Mouse (Mus musculus) hindbrain, embryonic 13.5 days (tissue): ENCODE measurements around the gene Spc24. TPM values are rescaled to one million over a fixed set of nuclear protein-coding genes. Genes with fewer than 3 reads are reported as not detected.
"Not testable (repeated sequence)": the region's sequence is repeated elsewhere in the genome, so short reads cannot be mapped to it uniquely, and the experiment has no call there.

Source experiments
- ATAC-seq: fragments of 200-750 bp; cut with Nextera tagmentation; 2 replicates; pipeline ENCODE4 v1.8.0; 2017; ENCODE audit warnings: moderate TSS enrichment; ENCODE audit not compliant: low FRiP score
- H3K27ac ChIP-seq: fragments of 300-500 bp; sonication (generic); 2 replicates; pipeline ENCODE4 v1.5.1; 2015; ENCODE audit warnings: inconsistent platforms, mild to moderate bottlenecking, moderate library complexity
- H3K27me3 ChIP-seq: fragments of 300-500 bp; sonication (generic); 2 replicates; pipeline ENCODE4 v1.6.1; 2015; ENCODE audit warnings: mild to moderate bottlenecking, inconsistent platforms
- H3K36me3 ChIP-seq: fragments of 300-500 bp; sonication (generic); 2 replicates; pipeline ENCODE4 v1.6.1; 2015; ENCODE audit warnings: mild to moderate bottlenecking, inconsistent platforms
- H3K4me1 ChIP-seq: fragments of 300-500 bp; sonication (generic); replicated peaks from 2 replicates; pipeline ENCODE4 v1.6.1; 2015; ENCODE audit warnings: inconsistent platforms
- H3K4me2 ChIP-seq: fragments of 300-500 bp; sonication (generic); 2 replicates; pipeline ENCODE4 v1.6.1; 2015; ENCODE audit warnings: inconsistent platforms, mild to moderate bottlenecking, moderate library complexity
- H3K4me3 ChIP-seq: fragments of 300-500 bp; sonication (generic); 2 replicates; pipeline ENCODE4 v1.5.1; 2015; ENCODE audit warnings: mild to moderate bottlenecking, inconsistent platforms
- H3K9ac ChIP-seq: fragments of 300-500 bp; sonication (generic); 2 replicates; pipeline ENCODE4 v1.6.1; 2015; ENCODE audit warnings: mild to moderate bottlenecking, inconsistent platforms
- H3K9me3 ChIP-seq: fragments of 300-500 bp; sonication (generic); 2 replicates; pipeline ENCODE4 v1.6.1; 2016; ENCODE audit warnings: inconsistent platforms
- whole genome bisulfite sequencing: fragments of 180-500 bp; shearing (Covaris S2); methylation state at CpG from one replicate; pipeline ENCODE4 v1.1.7; 2015; 5-methylcytosine and 5-hydroxymethylcytosine counted together
- polyA plus RNA-seq: library from polyadenylated mRNA; unstranded; fragments of >200 nt; fragmentation: Nextera tagmentation; extraction: Ambion mirVana; gene quantifications from 2 replicates; pipeline ENCODE4 v1.2.1, GENCODE M21; 2015

Gene Spc24
- polyA plus RNA-seq, 1 experiment from 2014 or later, result 22.0 TPM

DNA sequence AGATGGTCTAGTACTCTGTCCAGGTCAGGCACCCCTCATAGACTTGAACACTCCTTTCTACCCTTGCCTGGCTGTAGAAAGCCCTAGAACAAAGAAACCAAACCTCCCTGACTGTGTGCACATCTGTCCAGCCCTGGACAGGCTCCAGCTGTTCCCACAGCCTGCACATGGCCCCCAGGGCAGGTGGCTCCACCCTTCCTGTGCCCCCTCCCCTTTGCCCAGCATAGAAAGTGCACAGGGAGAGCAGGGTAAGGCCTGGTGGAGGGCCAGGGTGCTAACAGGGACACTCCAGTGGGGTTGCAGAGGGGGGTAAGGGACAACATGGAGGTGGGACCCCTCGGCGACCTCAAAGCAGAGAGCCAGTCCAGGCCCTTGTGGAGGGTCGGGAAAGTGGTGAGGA is 36.2 kb upstream of the Spc24 start:
- Histone ChIP-seq H3K4me1 (peaks cover 47% of the 10 kb centered on the region), H3K4me3 (no peak overlapping the region), H3K36me3 (no peaks in the 10 kb centered on the region), H3K27me3 (peaks cover 9% of the 10 kb centered on the region; the same call in 1 of the 2 replicates), H3K9me3 (no peaks in the 10 kb centered on the region), H3K27ac (peak overlapping the region; percentile 35; the same call in 1 of the 2 replicates), H3K4me2 (peak overlapping the region; percentile 8; the same call in 1 of the 2 replicates), H3K9ac (peak overlapping the region; percentile 43; the same call in 1 of the 2 replicates)
- no peak for ATAC-seq
- WGBS, result 78% methylated on average over 3 of the region's 3 CpGs

DNA sequence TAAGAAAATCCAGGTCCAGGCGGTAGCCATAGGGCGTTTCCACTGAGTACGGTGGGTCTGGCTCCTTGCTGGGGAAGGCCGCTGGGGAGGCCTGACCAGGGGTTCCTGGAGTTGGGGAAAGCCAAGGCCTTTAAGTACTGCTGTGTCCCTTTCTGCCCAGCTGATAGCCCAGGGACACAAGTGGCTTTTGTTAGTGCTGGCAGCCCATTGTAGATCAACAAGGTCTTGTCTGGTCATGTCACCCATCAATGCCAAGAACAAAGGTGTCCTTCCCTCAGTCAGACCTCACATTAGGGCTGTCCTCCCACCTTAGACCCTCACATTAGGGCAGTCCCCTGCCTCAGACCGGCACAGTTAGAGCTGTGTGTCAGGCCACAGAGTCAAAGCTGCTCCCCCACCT is 35.5 kb upstream of the Spc24 start:
- Histone ChIP-seq H3K4me3 (no peak overlapping the region), H3K9ac (no peak overlapping the region), H3K27me3 (peaks cover 9% of the 10 kb centered on the region; the same call in 1 of the 2 replicates), H3K9me3 (no peaks in the 10 kb centered on the region), H3K27ac (no peak overlapping the region), H3K4me1 (peaks cover 47% of the 10 kb centered on the region), H3K36me3 (no peaks in the 10 kb centered on the region), H3K4me2 (no peak overlapping the region)
- WGBS, result 73% methylated on average over 5 of the region's 5 CpGs
- ATAC-seq, result no peak

DNA sequence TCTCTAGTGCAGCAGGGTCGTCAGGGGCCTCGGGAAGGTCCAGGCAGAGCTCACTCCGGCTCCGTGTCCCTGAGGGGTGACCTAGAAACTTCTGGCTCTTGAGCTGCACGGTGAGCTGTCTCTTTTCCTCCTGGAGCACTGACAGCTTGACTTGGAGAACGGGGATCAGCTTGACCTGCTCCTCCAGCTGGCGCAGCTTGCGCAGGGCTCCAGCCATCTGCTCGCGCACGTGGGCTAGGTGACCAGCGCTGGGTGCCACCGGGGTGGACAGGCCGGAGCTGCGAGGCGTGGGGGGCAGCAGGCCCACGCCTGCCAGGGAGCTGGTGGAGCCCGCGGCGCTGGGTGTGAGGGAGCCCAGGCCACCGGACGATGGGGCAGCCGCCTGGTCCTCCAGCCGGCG is 34.8 kb upstream of the Spc24 start:
- no peak for ATAC-seq
- Histone ChIP-seq H3K4me3 (no peak overlapping the region), H3K27ac (no peak overlapping the region), H3K9me3 (no peaks in the 10 kb centered on the region), H3K4me1 (peaks cover 47% of the 10 kb centered on the region), H3K4me2 (no peak overlapping the region), H3K36me3 (no peaks in the 10 kb centered on the region), H3K9ac (no peak overlapping the region), H3K27me3 (peaks cover 9% of the 10 kb centered on the region; the same call in 1 of the 2 replicates)
- WGBS, result 96% methylated on average over 25 of the region's 25 CpGs

DNA sequence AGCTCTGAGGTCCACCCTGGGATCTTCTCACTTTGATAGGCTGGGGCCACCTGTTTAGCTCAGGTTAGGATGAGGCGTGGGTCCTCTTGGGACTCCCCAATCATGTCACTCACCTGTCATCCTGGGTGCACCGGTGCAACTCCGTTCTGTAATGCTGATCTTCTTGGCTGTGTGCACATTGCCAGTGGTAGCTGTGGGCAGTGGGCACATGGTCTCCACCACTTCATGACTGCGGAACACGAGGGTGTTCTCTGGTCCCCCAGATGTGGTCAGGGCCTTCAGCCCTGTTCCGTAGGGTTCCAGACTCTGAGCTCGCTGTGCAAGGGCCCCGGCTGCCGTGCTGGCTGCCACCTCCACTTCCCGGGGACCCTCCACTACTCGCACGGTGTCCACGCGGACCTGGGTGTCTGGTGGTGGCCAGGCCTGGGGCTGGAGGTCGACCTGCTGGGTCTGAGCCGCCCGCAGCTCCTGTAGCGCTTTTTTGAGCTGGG is 34.3 kb upstream of the Spc24 start:
- H3K9ac ChIP-seq, result no peak overlapping the region
- H3K27ac ChIP-seq, result no peak overlapping the region
- no peaks in the 10 kb centered on the region for H3K9me3 ChIP-seq
- ATAC-seq, result no peak
- no peak overlapping the region for H3K4me2 ChIP-seq
- H3K36me3 ChIP-seq, result no peaks in the 10 kb centered on the region
- H3K4me1 ChIP-seq, result peaks cover 47% of the 10 kb centered on the region
- peaks cover 9% of the 10 kb centered on the region; the same call in 1 of the 2 replicates for H3K27me3 ChIP-seq
- no peak overlapping the region for H3K4me3 ChIP-seq
- 96% methylated on average over 18 of the region's 18 CpGs for WGBS

DNA sequence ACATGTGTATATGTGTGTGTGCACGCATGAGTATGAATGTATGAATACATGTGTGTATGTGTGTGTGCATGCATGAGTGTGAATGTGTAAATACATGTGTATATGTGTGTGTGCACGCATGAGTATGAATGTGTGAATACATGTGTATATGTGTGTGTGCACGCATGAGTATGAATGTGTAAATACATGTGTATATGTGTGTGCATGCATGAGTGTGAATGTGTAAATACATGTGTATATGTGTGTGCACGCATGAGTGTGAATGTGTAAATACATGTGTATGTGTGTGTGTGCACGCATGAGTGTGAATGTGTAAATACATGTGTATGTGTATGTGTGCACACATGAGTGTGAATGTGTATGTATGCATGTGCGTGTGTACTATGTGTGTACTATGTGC is 33.4 kb upstream of the Spc24 start:
- not testable (repeated sequence) for H3K4me3 ChIP-seq, H3K4me2 ChIP-seq, H3K36me3 ChIP-seq, H3K9ac ChIP-seq, H3K27ac ChIP-seq, ATAC-seq, H3K9me3 ChIP-seq, H3K27me3 ChIP-seq
- WGBS, result 99% methylated on average over 6 of the region's 6 CpGs
- H3K4me1 ChIP-seq, result peaks cover 41% of the 10 kb centered on the region

DNA sequence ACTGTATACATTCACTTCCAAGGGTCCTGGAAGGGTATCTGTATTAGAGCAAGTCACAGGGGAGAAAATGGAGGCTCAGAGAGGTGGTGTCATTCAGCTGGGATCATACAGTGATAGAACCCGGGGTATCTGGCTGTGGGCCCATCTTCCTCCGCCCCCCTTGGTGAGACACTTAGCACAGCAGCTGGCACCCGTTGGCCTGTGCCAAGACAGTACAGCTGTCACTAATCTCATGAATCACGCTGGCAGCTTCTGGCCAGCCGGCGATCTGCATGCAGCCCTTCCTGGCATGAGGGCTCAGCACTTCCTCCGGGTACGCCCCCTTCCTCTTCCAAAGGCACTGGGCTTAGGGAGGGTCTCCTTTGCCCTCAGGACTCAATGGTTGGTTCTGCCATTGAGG is 32.5 kb upstream of the Spc24 start:
- H3K4me2 ChIP-seq, result 0 out of 2 replicates have a peak overlapping the region, but pooled peaks have one; percentile 21
- H3K36me3 ChIP-seq, result no peaks in the 10 kb centered on the region
- no peaks in the 10 kb centered on the region for H3K9me3 ChIP-seq
- no peak overlapping the region for H3K9ac ChIP-seq
- peaks cover 6% of the 10 kb centered on the region; the same call in 1 of the 2 replicates for H3K27me3 ChIP-seq
- no peak overlapping the region for H3K4me3 ChIP-seq
- H3K4me1 ChIP-seq, result peaks cover 33% of the 10 kb centered on the region
- peak; percentile 62 for ATAC-seq
- 0 out of 2 replicates have a peak overlapping the region, but pooled peaks have one; percentile 30 for H3K27ac ChIP-seq
- WGBS, result 52% methylated on average over 8 of the region's 8 CpGs

DNA sequence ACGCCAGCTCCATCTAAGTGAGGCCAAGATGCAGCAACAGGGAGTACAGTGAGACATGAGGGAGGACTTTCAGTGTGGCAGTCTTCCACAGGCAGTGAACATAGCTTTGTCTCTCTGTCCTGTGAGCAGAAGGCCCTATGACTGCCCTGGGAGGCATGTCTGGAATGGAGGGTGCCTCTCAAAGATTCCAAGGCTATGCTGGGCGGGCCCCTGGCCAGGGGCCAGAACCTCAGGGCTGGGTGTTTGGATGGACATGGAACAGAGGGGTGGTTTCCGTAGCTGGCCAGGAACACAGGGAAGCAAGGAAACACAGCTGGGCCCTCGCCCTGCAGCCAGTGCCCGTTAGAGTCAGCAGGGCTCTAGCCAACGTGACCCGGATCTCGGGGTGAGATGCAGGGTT is 31.8 kb upstream of the Spc24 start:
- H3K27me3 ChIP-seq, result no peaks in the 10 kb centered on the region
- no peaks in the 10 kb centered on the region for H3K9me3 ChIP-seq

DNA sequence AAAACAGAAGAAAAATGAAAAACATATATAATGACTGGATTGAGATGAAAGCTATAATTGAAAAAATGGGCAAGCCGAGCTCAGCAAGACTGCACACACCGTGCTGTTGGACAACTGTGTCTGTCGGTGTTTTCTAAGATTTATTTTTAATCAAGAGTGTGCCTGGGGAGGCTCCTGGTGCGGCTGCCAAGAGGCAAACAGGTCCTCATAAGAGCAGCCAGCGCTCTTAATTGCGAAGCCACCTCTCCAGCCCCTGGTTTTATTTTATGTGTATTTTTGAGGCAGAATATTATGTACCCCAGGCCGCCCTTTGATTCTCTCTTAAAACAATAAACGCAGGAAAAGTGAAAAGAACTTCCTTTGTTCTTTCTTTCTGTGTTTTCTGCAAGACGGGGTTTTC is 28.1 kb upstream of the Spc24 start:
- no peak for ATAC-seq
- Histone ChIP-seq H3K27me3 (no peaks in the 10 kb centered on the region), H3K27ac (no peak overlapping the region), H3K36me3 (no peaks in the 10 kb centered on the region), H3K4me1 (peaks cover 21% of the 10 kb centered on the region), H3K4me3 (no peak overlapping the region), H3K4me2 (no peak overlapping the region), H3K9me3 (no peaks in the 10 kb centered on the region), H3K9ac (no peak overlapping the region)
- 73% methylated on average over 9 of the region's 9 CpGs for WGBS

More for the DNA sequence above, 31.8 kb upstream of the Spc24 start:
- Histone ChIP-seq H3K4me3 (no peak overlapping the region), H3K9ac (peak overlapping the region; percentile 25; the same call in 1 of the 2 replicates), H3K4me2 (no peak overlapping the region), H3K36me3 (no peaks in the 10 kb centered on the region), H3K4me1 (peaks cover 33% of the 10 kb centered on the region), H3K27ac (no peak overlapping the region)
- WGBS, result 81% methylated on average over 8 of the region's 8 CpGs
- no peak for ATAC-seq

DNA sequence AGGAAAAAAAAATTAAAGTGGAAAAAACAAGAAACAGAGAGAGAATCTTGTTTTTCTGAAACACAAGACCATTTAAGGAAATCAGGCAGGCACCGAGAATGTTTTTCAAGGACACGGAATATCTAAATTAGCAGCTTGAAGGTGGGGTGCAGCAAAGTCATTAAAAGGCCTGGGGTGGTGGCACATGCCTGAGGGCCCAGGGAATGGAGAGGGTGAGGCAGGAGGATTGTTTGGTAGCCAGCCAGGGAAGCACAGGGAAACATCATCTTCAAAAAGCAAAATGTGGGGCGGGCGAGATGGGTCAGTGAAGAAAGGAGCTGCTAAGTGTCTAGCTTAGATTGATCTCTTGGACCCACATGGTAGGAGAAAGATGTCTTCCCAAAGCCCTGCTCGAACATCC is 27.6 kb upstream of the Spc24 start:
- WGBS, result 91% methylated on average over 5 of the region's 5 CpGs
- H3K4me2 ChIP-seq, result no peak overlapping the region
- no peak overlapping the region for H3K27ac ChIP-seq
- H3K9me3 ChIP-seq, result no peaks in the 10 kb centered on the region
- H3K4me1 ChIP-seq, result peaks cover 15% of the 10 kb centered on the region
- no peak for ATAC-seq
- no peak overlapping the region for H3K4me3 ChIP-seq
- no peak overlapping the region for H3K9ac ChIP-seq
- H3K36me3 ChIP-seq, result no peaks in the 10 kb centered on the region
- H3K27me3 ChIP-seq, result no peaks in the 10 kb centered on the region

DNA sequence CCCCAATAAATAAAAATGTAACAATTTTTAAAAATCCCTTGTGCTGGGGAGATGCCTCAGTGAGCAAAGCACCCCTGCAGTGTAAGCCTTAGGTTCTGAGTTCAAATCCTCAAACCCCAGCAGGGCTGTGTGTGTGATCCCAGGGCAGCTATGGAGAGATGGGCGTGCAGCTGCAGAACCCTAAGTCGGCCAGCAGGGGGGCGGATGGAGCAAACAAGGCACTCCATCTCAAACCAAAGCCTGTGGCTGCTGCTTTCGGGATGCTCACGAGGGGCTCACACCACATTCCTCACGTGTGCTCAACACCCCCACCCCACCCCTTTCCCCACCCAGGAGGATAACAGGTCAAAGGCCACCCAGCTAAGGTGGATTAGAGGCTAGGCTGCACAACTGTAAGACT is 26.8 kb upstream of the Spc24 start:
- WGBS, result 5% methylated on average over 6 of the region's 6 CpGs
- ATAC-seq, result no peak

DNA sequence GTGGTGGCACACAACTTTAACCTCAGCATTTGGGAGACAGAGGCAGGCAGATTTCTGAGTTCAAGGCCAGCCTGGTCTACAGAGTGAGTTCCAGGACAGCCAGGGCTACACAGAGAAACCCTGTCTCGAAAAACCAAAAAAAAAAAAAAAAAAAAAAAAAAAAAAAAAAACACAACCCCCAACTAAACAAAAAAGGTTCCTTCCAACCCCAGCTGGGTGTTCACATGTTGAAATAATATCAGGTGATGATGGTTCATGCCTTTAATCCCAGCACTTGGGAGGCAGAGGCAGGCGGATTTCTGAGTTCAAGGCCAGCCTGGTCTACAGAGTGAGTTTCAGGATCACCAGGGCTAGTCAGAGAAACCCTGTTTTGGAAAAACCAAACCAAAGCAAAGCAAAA is 26.2 kb upstream of the Spc24 start:
- WGBS, result 92% methylated on average over 1 of the region's 2 CpGs

More for the DNA sequence above, 26.8 kb upstream of the Spc24 start:
- Histone ChIP-seq H3K27me3 (no peaks in the 10 kb centered on the region), H3K4me3 (no peak overlapping the region), H3K27ac (no peak overlapping the region), H3K9me3 (no peaks in the 10 kb centered on the region), H3K4me2 (no peak overlapping the region), H3K36me3 (no peaks in the 10 kb centered on the region), H3K4me1 (peaks cover 9% of the 10 kb centered on the region), H3K9ac (no peak overlapping the region)

DNA sequence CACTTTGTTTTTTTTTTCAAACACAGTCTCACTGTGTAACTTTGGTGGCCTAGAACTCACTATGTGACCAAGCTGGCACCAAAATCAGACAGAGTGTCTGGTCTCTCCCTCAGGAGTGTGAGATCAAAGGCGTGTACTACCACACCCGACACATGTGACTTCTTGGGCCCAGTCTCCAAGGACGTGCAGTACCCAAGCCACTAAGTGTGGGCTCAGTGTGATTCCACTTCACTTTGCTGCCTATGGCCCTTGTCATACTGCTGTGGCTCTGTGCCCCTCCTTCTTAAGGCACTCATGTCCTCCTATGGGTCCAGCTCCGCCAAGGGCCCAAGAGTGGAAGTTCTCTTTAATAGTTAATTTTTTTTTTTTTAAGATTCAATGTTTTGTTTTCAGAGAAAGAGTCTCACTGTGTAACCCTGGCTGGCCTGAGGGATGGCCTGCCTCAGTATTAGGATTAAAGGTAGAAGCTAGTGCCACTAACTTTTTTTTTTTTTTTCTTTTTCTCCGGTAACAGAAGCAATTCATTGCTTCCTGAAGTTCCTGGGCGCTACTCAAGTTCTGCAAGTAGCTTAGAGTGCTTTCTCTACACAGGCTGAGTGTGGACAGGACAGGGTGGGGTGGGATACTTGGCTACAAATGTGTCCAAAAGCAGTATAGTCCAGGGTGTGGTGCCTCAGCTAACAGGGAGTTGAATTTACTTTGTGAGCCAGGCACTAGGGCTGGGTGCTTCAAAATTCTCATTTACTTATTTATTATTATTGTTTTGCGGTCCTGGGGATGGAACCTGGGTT is 24.6 kb upstream of the Spc24 start:
- no peaks in the 10 kb centered on the region for H3K27me3 ChIP-seq
- no peaks in the 10 kb centered on the region for H3K36me3 ChIP-seq
- 0 out of 2 replicates have a peak, but pooled peaks cover 4% of the 10 kb centered on the region for H3K4me1 ChIP-seq
- no peak overlapping the region for H3K4me3 ChIP-seq
- no peak overlapping the region for H3K4me2 ChIP-seq
- 93% methylated on average over 7 of the region's 7 CpGs for WGBS
- no peak overlapping the region for H3K27ac ChIP-seq
- no peak overlapping the region for H3K9ac ChIP-seq
- no peak for ATAC-seq
- no peaks in the 10 kb centered on the region for H3K9me3 ChIP-seq

More for the DNA sequence above, 26.2 kb upstream of the Spc24 start:
- H3K27me3 ChIP-seq, ATAC-seq, H3K4me3 ChIP-seq, H3K36me3 ChIP-seq, H3K9me3 ChIP-seq, H3K27ac ChIP-seq, H3K4me1 ChIP-seq, H3K9ac ChIP-seq, H3K4me2 ChIP-seq: not testable (repeated sequence)
